In the genomic region with DNA sequence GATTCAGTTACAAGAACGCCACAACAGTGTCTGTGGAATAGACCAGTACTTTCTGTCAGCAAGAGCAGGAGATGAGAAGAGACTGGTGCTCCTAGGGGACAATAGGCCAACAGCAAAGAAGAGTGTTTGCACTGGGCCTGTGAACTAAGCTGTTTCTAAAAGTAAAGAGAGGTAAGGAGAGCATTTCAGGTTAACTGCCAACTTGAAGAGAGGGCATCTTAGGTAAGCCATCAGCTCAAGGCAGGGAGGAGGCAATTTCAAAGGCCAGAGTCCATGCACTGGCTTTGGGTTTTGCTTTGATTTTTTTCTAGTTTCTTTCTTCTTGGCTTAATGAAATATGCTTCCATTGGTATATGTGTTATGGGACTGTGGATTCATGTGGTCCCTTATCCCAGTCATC, we compare ENCODE assay signal across 33 mouse cellular contexts. TPM values are rescaled to one million over a fixed set of nuclear protein-coding genes. Genes with fewer than 3 reads are reported as not detected.
A peak's percentile ranks its signal among the peaks of the same experiment; 100 is the strongest.
DNase-seq lines count a peak whose midpoint lies in the region; ATAC-seq lines count a peak whose summit lies in the region.
"Had no signal": no experiment of that assay in that cellular context is flagged by ENCODE, and none has a peak within 500 bp of the region (broad histone marks: within the 10 kb centered on the region; RNA-seq: fewer than 3 reads in every experiment).

No protein-coding gene starts in this region.

- H3K4me3 ChIP-seq in kidney, embryonic 15.5 days (replicated peaks), result no peak overlapping the region
- H3K4me3 ChIP-seq in megakaryocyte, embryonic 14.5 days (replicated peaks), result peak overlapping the region; percentile 38
- H3K4me3 ChIP-seq: embryonic facial prominence, embryonic 10.5 days; embryonic facial prominence, embryonic 13.5 days; erythroblast, embryonic 14.5 days; forebrain, embryonic 12.5 days; forebrain, embryonic 15.5 days; heart, adult 2 months; hindbrain, embryonic 10.5 days; hindbrain, embryonic 13.5 days had no signal

- 76% methylated on average over 1 of the region's 1 CpGs for WGBS in kidney, embryonic 15.5 days

- H3K36me3 ChIP-seq in kidney, embryonic 15.5 days, result no peaks in the 10 kb centered on the region
- H3K36me3 ChIP-seq in megakaryocyte, embryonic 14.5 days (replicated peaks; ENCODE audit: low read length), result no peaks in the 10 kb centered on the region
- H3K36me3 ChIP-seq: embryonic facial prominence, embryonic 10.5 days; embryonic facial prominence, embryonic 13.5 days; forebrain, embryonic 12.5 days; hindbrain, embryonic 10.5 days; hindbrain, embryonic 13.5 days had no signal

- no peak overlapping the region for H3K9ac ChIP-seq in kidney, embryonic 15.5 days
- H3K9ac ChIP-seq: embryonic facial prominence, embryonic 13.5 days; forebrain, embryonic 12.5 days; forebrain, embryonic 15.5 days; hindbrain, embryonic 13.5 days had no signal

- H3K27ac ChIP-seq in kidney, embryonic 15.5 days, result no peak overlapping the region
- H3K27ac ChIP-seq: embryonic facial prominence, embryonic 10.5 days; embryonic facial prominence, embryonic 13.5 days; forebrain, embryonic 12.5 days; forebrain, embryonic 15.5 days; heart, adult 2 months; hindbrain, embryonic 10.5 days; hindbrain, embryonic 13.5 days had no signal

- H3K4me2 ChIP-seq in kidney, embryonic 15.5 days, result no peak overlapping the region
- H3K4me2 ChIP-seq: embryonic facial prominence, embryonic 13.5 days; forebrain, embryonic 12.5 days; forebrain, embryonic 15.5 days; heart, embryonic 11.5 days; hindbrain, embryonic 13.5 days had no signal

- no peaks in the 10 kb centered on the region for H3K27me3 ChIP-seq in kidney, embryonic 15.5 days
- peaks cover 3% of the 10 kb centered on the region for H3K27me3 ChIP-seq in megakaryocyte, embryonic 14.5 days (replicated peaks)
- H3K27me3 ChIP-seq: embryonic facial prominence, embryonic 13.5 days; forebrain, embryonic 12.5 days; forebrain, embryonic 15.5 days; hindbrain, embryonic 13.5 days had no signal

- peak; percentile 25 for DNase-seq in kidney, adult 18-20 months
- DNase-seq in kidney, postnatal 4 days, result no peak
- peak; percentile 81 for DNase-seq in kidney, adult 9 months
- DNase-seq in kidney, postnatal 36 days, result peak; percentile 40 to 59
- no peak for DNase-seq in right cerebral cortex, postnatal 36 days (ENCODE audit: low spot score in 2 of 2)
- DNase-seq: adrenal gland, adult 2 months; adrenal gland, postnatal 14 days; cerebellum, adult 11 months; cerebellum, adult 2 months; cerebellum, adult 9-11 months; cerebellum, postnatal 36 days; embryo, embryonic 11 days; gastrocnemius, postnatal 25 days; heart, adult 2 months; heart, postnatal 36 days had no signal

- no peaks in the 10 kb centered on the region for H3K4me1 ChIP-seq in kidney, embryonic 15.5 days
- peaks cover 28% of the 10 kb centered on the region for H3K4me1 ChIP-seq in megakaryocyte, embryonic 14.5 days
- H3K4me1 ChIP-seq: embryonic facial prominence, embryonic 10.5 days; embryonic facial prominence, embryonic 13.5 days; forebrain, embryonic 12.5 days had no signal

- no peak for ATAC-seq in kidney, embryonic 15.5 days (replicated peaks; ENCODE audit: low FRiP score)
- no peak for ATAC-seq in megakaryocyte, adult 5-6 weeks (ENCODE audit: poor library complexity, severe bottlenecking)
- ATAC-seq: CD4-positive, CD25-positive, alpha-beta regulatory T cell, adult 4 months; forebrain, embryonic 15.5 days had no signal

- H3K9me3 ChIP-seq in kidney, embryonic 15.5 days (replicated peaks), result no peaks in the 10 kb centered on the region
- H3K9me3 ChIP-seq in megakaryocyte, embryonic 14.5 days, result no peaks in the 10 kb centered on the region
- H3K9me3 ChIP-seq: embryonic facial prominence, embryonic 10.5 days; embryonic facial prominence, embryonic 13.5 days; forebrain, embryonic 12.5 days; forebrain, embryonic 15.5 days; hindbrain, embryonic 10.5 days; hindbrain, embryonic 13.5 days had no signal

RNA-seq across cellular contexts. Expression of a gene that starts 7.4 kb away (rescaled TPM):
- polyA plus RNA-seq in kidney, embryonic 15.5 days (2015; fragmentation: Nextera tagmentation; extraction: Ambion mirVana), result 0.08 TPM in 1 of 2 replicates, not detected in the other
- polyA plus RNA-seq in megakaryocyte, embryonic 14.5 days (2012; ENCODE audit: insufficient read depth, low replicate concordance), result 0.76 TPM in 1 of 2 replicates, not detected in the other
- total RNA-seq in megakaryocyte, adult 5-6 weeks (2015), result not detected in 2 replicates
- 0.22 TPM in 1 of 2 replicates, not detected in the other for total RNA-seq in megakaryocyte, adult 5-6 weeks (2017)
- total RNA-seq: adrenal gland, adult 2 months; gastrocnemius, adult 8-10 months; gastrocnemius, postnatal 25 days; heart, adult 2 months; heart, postnatal 36 days; MEL had no signal
- polyA plus RNA-seq: adrenal gland, adult 2 months; C2C12; CD4-positive, CD25-positive, alpha-beta regulatory T cell, adult 4 months; erythroblast, embryonic 14.5 days; heart, adult 2 months; heart, embryonic 11.5 days; heart, embryonic 14.5 days; heart, postnatal 0 days had no signal

RNA-seq across cellular contexts. Expression of a gene that starts 7.7 kb away (rescaled TPM):
- 1.6 and 2.2 TPM in 2 replicates for polyA plus RNA-seq in kidney, embryonic 15.5 days (2015; fragmentation: Nextera tagmentation; extraction: Ambion mirVana)
- 0.43 TPM in 1 of 2 replicates, not detected in the other for polyA plus RNA-seq in megakaryocyte, embryonic 14.5 days (2012; ENCODE audit: insufficient read depth, low replicate concordance)
- total RNA-seq in megakaryocyte, adult 5-6 weeks (2015), result not detected in 2 replicates
- not detected in 2 replicates for total RNA-seq in megakaryocyte, adult 5-6 weeks (2017)
- total RNA-seq: gastrocnemius, postnatal 25 days; granulocyte monocyte progenitor cell, adult 5-6 weeks; heart, adult 2 months; heart, postnatal 36 days had no signal
- polyA plus RNA-seq: CD4-positive, CD25-positive, alpha-beta regulatory T cell, adult 4 months; erythroblast, embryonic 14.5 days had no signal

Comparison
In these comparisons a context has a peak if more than half of its experiments do, and no peak if none do; other contexts are left out.
1. DNase-seq: peak in kidney, adult 18-20 months (single experiment), kidney, adult 9 months (single experiment) and kidney, postnatal 36 days (2 of 2); none in kidney, postnatal 4 days (0 of 2) and right cerebral cortex, postnatal 36 days (0 of 2).